Mouse (Mus musculus): ENCODE results near the gene Fmr1nb. TPM values are rescaled to one million over a fixed set of nuclear protein-coding genes. Genes with fewer than 3 reads are reported as not detected.
"Not testable (repeated sequence)": the region's sequence is repeated elsewhere in the genome, so short reads cannot be mapped to it uniquely, and the experiment has no call there.

The Fmr1nb gene
- total RNA-seq (2014; fragmentation: Nextera tagmentation) (not detected in 2 replicates), total RNA-seq (2017) (2.2 TPM in 1 of 2 replicates, not detected in the other)

DNA sequence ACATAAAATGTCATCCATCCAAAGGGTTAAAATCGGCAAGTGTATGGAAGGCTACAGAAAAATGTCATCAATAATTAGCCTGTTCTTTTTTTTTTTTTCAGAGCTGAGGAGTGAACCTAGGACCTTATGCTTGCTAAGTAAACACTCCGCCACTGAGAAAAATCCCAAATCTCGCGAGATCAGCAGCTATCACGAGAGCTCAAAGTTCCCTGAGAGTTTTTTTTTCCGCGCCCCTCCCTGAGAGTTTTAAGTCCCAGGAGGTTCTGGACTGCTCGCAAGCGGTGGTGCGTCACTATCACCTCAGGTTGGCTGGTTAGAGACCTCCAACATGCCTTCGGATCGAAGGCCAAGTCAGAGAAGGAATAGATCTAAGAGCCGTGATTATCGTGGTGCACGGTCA lies at the start of gene Fmr1nb:
Fmr1nb (plus strand) TSS at position 234 of the 400 bp plus-strand sequence.
- ATAC-seq (replicated peaks; ENCODE audit: low FRiP score, low TSS enrichment, poor library complexity, severe bottlenecking), result no peak

DNA sequence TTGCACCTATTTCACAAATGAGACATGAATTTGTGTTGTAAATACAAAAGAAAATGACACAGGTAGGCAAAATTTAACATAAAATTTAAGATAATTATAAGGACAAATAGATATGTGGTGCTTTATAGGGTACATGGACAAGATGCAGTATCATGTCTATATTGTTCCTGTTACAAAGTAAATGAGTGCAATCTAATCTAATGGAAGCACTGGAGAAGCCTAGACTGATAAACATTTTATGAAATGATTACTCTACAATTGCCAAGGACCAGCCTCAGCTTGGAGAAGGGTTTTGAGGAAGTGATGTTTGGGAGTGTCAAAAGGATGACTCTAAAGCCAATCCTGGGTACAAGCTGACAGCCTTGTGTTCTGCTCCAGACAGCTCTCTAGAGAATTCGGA lies 24.7 kb upstream of the Fmr1nb start:
- no peak for ATAC-seq (replicated peaks; ENCODE audit: low FRiP score, low TSS enrichment, poor library complexity, severe bottlenecking)

DNA sequence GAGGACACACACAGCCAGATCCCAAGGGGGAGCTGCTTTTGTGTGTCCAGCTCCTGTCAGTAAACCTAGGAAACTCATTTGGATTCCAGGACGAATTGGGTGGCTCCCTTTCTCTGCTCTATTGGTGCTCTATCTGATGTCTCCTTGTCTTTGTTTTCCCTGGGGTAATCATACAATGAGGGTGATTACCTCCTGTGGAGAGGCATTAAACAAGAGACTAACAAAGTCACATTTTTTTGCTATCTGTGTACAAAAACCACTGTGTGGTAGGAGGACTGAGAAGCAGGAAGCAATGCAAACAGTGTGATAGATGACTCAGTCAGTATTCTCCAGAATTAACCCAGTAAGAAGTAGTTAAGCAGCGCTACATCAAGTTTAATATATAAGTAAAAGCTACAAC lies 21.6 kb upstream of the Fmr1nb start:
- ATAC-seq (replicated peaks; ENCODE audit: low FRiP score, low TSS enrichment, poor library complexity, severe bottlenecking), result no peak

DNA sequence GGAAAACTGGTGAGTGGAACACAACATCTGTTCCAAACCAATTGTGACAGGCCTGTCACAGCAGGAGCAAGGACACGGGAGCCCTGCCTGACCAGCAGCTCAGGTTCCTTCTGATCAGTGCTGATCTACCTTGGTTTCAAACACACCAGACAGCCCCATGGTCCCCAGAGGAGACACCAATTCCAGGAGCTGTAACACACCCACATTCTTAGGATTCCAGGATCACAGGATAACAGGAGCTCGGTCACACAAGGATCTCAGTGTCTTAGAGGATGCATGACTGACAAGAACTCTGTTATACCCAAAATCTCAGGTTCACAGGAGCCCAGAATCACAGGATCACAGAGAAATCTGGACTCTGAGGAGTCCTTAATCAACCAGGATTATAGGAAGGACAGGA lies 58.8 kb downstream of the Fmr1nb start:
- not testable (repeated sequence) for ATAC-seq (replicated peaks; ENCODE audit: low FRiP score, low TSS enrichment, poor library complexity, severe bottlenecking)

DNA sequence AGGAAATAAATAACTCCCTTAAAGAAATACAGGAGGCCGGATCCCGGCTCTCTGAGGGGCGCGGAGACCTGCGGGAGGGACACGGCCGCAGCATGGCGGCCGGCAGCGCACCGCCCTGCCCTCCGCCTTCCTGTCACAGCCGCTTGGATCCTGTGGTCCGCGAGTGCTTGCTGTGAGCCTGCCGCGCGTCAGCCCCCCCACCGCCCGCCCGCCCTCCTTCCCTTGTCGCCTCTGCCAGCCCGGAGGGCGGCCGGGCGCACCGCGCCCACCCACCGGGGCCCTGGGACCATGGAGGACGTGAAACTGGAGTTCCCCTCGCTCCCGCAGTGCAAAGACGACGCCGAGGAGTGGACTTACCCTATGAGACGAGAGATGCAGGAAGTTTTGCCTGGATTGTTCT lies 59.4 kb downstream of the Fmr1nb start, which contains the start of gene Gm14698:
Gm14698 (plus strand) TSS at position 35 of the 400 bp plus-strand sequence.
- peak; percentile 77 for ATAC-seq (replicated peaks; ENCODE audit: low FRiP score, low TSS enrichment, poor library complexity, severe bottlenecking)

DNA sequence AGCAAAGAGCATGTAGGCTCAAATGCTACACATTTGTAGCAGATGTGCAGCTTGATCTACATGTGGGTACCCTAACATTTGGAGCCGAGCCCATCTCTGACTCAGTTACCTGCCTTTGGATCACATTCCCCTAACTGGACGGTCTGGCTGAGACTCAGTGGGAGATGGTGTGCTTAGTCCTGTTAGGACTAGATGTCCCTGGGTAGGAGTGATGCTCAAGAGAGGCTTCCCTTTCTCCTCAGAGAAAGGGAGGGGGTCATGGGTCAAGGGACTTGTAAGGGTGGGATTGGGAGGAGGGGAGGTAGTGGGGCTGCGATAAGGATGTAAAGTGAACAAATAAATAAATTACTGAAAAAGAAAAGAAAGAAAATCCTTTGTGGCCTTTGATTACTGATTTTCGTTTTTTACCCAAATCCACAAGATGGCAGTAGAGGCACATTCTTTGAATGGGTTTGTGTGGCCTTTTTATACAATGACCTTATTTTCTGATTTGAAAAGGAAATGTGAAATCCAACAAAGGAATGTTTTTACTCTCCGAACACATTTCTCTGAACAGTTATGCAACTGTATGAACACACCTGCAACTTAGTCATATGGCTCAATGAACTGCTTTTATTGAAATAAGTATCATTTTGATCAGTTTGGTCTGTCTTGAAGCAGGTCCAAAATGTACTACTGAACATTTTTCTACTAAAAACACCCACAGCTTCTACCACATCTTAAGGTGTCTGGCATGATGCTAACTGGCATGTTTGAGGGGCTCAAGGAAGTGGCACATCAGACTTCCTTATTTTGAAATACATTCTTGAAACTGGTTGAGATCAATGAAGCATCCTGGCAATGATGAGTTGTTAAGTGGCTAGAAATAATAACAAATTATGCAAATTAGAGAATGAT lies 78.2 kb downstream of the Fmr1nb start:
- no peak for ATAC-seq (replicated peaks; ENCODE audit: low FRiP score, low TSS enrichment, poor library complexity, severe bottlenecking)

Other genes starting within 250 kb of the Fmr1nb start
- 69.6 and 87.1 TPM in 2 replicates for gene Fmr1, start 83.3 kb upstream of the Fmr1nb start, total RNA-seq (2014; fragmentation: Nextera tagmentation)
- gene Fmr1, start 83.3 kb upstream of the Fmr1nb start, total RNA-seq (2017), result 95.4 and 134 TPM in 2 replicates
- 6.8 and 7.0 TPM in 2 replicates for gene Gm14698, start 59.3 kb downstream of the Fmr1nb start, total RNA-seq (2014; fragmentation: Nextera tagmentation)
- 3.9 and 5.4 TPM in 2 replicates for gene Gm14698, start 59.3 kb downstream of the Fmr1nb start, total RNA-seq (2017)
- gene Gm6812, start 131.2 kb downstream of the Fmr1nb start, total RNA-seq (2014; fragmentation: Nextera tagmentation), result not detected in 2 replicates
- not detected in 2 replicates for gene Gm6812, start 131.2 kb downstream of the Fmr1nb start, total RNA-seq (2017)

Data from megakaryocyte-erythroid progenitor cell, adult 5-6 weeks (primary cell).